Mouse (Mus musculus) E14TG2a.4 (cell line): ENCODE measurements around the gene Rpl27.

ENCODE experiments used
- CTCF ChIP-seq: conservative IDR thresholded peaks from 2 replicates; pipeline ENCODE4 v1.5.1; 2014; ENCODE audit warnings: low read length
- NANOG ChIP-seq: IDR thresholded peaks from 2 replicates; pipeline ENCODE4 v1.6.1; 2014; ENCODE audit warnings: borderline replicate concordance, low read length, mixed read lengths
- POU5F1 ChIP-seq: IDR thresholded peaks from 2 replicates; pipeline ENCODE4 v1.6.1; 2014; ENCODE audit warnings: low read length, borderline replicate concordance

DNA sequence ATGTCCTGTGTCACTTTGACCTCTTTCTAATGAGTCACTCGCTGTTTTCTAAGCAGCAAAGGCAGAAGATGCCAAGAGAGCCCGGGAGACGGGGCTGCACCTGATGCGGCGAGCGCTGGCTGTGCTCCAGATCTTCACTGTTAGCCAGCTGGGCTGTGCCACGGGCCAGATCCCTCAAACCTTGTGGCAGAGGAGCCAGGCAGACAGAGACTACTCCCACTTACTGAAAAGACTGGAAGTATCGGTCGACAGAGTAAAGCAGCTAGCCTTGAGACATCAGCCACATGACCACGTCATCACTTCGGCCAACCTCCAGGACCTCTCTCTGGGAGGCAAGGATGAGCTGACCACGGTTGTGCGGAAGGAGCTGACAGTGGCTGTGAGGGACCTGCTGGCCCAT lies 8.7 kb upstream of the Rpl27 start:
- TF ChIP-seq CTCF (no peak), NANOG (no peak), POU5F1 (no peak)
